Mouse (Mus musculus): ENCODE results near the gene Rac3. TPM values are rescaled to one million over a fixed set of nuclear protein-coding genes. Genes with fewer than 3 reads are reported as not detected.

The Rac3 gene
- polyA plus RNA-seq, 1 experiment = 18.1 TPM

DNA sequence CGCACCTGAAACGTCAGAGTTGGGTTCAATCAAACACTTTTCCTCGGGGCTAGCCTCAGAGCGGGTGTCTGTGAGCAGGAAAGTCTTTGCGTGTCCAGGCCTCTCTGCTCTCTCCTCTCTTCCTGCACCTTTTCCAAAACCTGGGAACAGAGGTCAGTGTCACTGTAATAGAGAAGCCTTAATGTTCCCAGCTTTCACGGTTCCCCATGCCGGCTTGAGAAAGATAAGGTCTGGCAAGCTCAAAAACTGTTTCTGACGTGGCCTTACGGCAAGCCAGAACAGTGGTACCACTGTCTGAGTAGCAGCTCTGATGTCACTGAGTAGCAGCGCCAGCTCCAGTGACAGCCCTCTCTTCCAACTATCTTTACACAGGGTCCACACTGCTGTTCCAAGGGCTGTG is 6.7 kb upstream of the Rac3 start:
- H3K4me1 ChIP-seq (ENCODE audit: control insufficient read depth, insufficient read depth, low read length) = peaks cover 5% of the 10 kb centered on the region
- H3K27ac ChIP-seq (ENCODE audit: insufficient read depth, low read depth, low read length) = no peak overlapping the region
- no peak for TF ChIP-seq CTCF (IDR thresholded peaks at IDR 0.05; ENCODE audit: low read depth, low read length)
- no peak for TF ChIP-seq POLR2A (IDR thresholded peaks at IDR 0.05; ENCODE audit: borderline replicate concordance, low read depth, low read length)
- peak overlapping the region; percentile 70 for H3K4me3 ChIP-seq (ENCODE audit: insufficient read depth, low read length)

DNA sequence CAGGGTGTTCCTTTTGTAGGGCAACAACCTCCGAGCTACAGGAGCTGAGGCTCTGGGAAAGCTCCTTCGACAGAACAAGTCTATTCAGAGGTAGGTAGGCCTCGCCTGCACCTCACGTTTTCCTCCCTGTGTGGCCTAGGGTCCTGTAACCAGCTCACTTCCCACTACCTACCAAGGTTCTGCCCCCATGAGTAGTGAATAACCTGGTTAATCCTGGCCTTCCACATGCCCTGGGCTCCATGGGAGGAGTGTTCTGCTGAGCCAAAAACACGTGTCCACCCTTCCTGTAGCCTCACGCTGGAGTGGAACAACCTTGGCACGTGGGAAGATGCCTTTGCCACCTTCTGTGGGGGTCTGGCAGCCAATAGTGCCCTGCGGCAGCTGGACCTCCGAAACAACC is 6.1 kb upstream of the Rac3 start:
- Histone ChIP-seq H3K4me1 (ENCODE audit: control insufficient read depth, insufficient read depth, low read length) (peaks cover 5% of the 10 kb centered on the region), H3K4me3 (ENCODE audit: insufficient read depth, low read length) (no peak overlapping the region), H3K27ac (ENCODE audit: insufficient read depth, low read depth, low read length) (no peak overlapping the region)
- TF ChIP-seq POLR2A (IDR thresholded peaks at IDR 0.05; ENCODE audit: borderline replicate concordance, low read depth, low read length) = no peak
- no peak for TF ChIP-seq CTCF (IDR thresholded peaks at IDR 0.05; ENCODE audit: low read depth, low read length)

DNA sequence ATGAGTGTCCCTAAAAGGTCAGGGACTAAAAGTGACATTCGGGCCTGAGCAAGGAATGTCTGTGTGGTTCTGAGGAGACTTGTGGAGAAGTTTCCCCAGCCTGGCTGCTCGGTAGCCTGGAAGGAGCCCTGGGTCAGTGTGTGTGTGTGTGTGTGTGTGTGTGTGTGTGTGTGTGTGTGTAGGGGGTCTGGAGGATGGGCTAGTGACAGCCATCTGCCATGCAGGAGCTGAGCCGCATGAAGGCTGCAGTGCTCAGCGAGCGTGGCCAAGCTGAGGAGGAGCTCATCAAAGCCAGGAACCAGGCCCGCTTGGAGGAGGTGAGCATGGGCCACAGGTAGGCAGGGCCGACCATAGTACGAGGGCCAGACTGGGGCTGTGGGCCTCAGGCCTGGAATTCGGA is 2.0 kb upstream of the Rac3 start:
- H3K4me1 ChIP-seq (ENCODE audit: control insufficient read depth, insufficient read depth, low read length) = peaks cover 8% of the 10 kb centered on the region
- no peak for TF ChIP-seq POLR2A (IDR thresholded peaks at IDR 0.05; ENCODE audit: borderline replicate concordance, low read depth, low read length)
- no peak overlapping the region for H3K27ac ChIP-seq (ENCODE audit: insufficient read depth, low read depth, low read length)
- H3K4me3 ChIP-seq (ENCODE audit: insufficient read depth, low read length) = no peak overlapping the region

DNA sequence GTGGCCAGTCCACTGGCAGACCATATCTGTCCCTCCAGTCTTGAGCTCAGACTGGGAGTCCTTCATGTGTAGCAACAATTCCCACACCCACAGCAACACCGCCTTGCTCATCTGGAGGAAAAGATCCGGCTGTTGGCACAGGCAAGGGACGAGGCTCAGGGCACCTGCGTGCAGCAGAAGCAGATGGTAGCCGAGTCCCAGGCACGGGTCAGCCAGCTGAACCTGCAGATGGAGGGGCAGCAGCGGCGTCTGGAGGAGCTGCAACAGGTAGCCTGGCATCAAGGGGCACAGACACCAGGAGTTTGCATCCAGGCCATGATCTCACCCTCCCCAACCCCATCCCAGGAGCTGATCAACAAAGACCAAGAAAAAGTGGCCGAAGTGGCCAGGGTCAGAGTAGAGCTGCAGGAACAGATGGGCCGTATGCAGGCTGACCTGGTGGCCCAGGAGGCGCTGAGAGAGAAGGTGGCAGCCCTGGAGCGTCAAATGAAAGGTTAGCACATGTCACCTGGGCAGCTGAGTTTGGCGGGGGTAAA is 1.4 kb upstream of the Rac3 start:
- Histone ChIP-seq H3K27ac (ENCODE audit: insufficient read depth, low read depth, low read length) (no peak overlapping the region), H3K4me3 (ENCODE audit: insufficient read depth, low read length) (no peak overlapping the region), H3K4me1 (ENCODE audit: control insufficient read depth, insufficient read depth, low read length) (peaks cover 3% of the 10 kb centered on the region; the same call in 1 of the 2 replicates)
- no peak for TF ChIP-seq CTCF (IDR thresholded peaks at IDR 0.05; ENCODE audit: low read depth, low read length)
- TF ChIP-seq POLR2A (IDR thresholded peaks at IDR 0.05; ENCODE audit: borderline replicate concordance, low read depth, low read length) = no peak

DNA sequence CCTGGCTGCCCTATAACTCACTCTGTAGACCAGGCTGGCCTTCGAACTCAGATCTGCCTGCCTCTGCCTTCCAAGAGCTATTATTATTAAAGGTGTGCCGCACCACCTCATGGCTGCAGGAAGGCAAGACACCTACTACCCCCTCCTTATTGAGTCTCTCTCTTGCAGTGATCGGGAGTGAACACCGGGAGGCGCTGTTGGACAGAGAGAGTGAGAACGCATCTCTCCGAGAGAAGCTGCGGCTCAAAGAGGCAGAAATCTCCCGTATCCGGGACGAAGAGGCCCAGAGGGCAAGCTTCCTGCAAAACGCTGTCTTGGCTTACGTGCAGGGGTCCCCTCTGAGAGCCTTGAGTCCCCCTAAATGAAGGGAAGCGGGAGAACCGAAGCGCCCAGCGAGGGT is 820 bp upstream of the Rac3 start:
- Histone ChIP-seq H3K4me3 (ENCODE audit: insufficient read depth, low read length) (peak overlapping the region; percentile 59), H3K4me1 (ENCODE audit: control insufficient read depth, insufficient read depth, low read length) (0 out of 2 replicates have a peak, but pooled peaks cover 3% of the 10 kb centered on the region), H3K27ac (ENCODE audit: insufficient read depth, low read depth, low read length) (no peak overlapping the region)
- peak; percentile 82 for TF ChIP-seq CTCF (IDR thresholded peaks at IDR 0.05; ENCODE audit: low read depth, low read length)
- TF ChIP-seq POLR2A (IDR thresholded peaks at IDR 0.05; ENCODE audit: borderline replicate concordance, low read depth, low read length) = no peak

DNA sequence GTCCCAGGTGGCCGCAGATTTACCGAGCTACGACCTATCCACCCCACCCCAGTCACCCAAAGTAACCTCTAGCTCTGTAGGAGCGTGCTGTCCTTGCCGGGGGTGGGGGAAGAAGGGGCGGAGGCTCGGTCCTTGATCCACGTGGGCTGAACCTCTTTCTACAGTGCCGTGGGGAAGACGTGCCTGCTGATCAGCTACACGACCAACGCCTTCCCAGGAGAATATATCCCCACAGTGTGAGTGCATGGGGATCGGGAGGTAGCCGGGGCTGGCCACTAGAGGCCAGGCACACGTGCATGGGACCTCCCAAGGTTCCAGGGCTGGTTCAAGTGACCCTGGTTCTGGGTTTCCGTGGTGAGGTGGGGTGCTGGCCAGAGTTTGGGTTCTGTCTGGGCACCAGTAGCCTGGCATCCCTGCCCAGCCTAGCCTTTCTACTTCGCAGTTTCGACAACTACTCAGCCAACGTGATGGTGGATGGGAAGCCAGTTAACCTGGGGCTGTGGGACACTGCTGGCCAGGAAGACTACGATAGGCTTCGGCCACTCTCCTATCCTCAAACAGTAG is 879 bp downstream of the Rac3 start:
- Histone ChIP-seq H3K4me3 (ENCODE audit: insufficient read depth, low read length) (peak overlapping the region; percentile 59), H3K27ac (ENCODE audit: insufficient read depth, low read depth, low read length) (no peak overlapping the region), H3K4me1 (ENCODE audit: control insufficient read depth, insufficient read depth, low read length) (peaks cover 9% of the 10 kb centered on the region)
- TF ChIP-seq POLR2A (IDR thresholded peaks at IDR 0.05; ENCODE audit: borderline replicate concordance, low read depth, low read length) (no peak), CTCF (IDR thresholded peaks at IDR 0.05; ENCODE audit: low read depth, low read length) (no peak)

DNA sequence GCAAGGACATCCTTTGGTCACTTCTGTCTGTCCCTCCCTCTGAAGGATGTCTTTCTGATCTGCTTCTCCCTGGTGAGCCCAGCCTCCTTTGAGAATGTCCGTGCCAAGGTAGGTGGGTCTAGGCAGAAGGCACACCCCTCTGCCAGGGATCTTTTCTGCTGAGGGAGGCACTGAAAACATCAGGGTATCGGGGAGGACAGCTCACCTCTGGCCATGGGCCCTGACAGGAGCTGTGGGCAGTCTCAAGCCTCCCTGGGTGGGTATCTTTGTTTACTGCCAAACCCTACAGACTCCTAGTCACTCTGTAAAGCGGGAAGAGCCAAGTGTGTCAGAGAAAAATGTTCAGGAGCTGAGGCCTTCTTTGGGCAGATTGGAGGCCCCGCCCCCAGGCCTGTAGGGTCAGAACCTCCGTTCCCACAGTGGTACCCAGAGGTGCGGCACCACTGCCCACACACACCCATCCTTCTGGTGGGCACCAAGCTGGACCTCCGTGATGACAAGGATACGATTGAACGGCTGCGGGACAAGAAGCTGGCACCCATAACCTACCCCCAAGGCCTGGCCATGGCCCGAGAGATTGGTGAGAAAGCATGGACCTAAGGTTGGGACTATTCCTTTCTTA is 1.6 kb downstream of the Rac3 start:
- Histone ChIP-seq H3K27ac (ENCODE audit: insufficient read depth, low read depth, low read length) (no peak overlapping the region), H3K4me3 (ENCODE audit: insufficient read depth, low read length) (no peak overlapping the region), H3K4me1 (ENCODE audit: control insufficient read depth, insufficient read depth, low read length) (peaks cover 12% of the 10 kb centered on the region)
- TF ChIP-seq CTCF (IDR thresholded peaks at IDR 0.05; ENCODE audit: low read depth, low read length) (no peak), POLR2A (IDR thresholded peaks at IDR 0.05; ENCODE audit: borderline replicate concordance, low read depth, low read length) (no peak)

DNA sequence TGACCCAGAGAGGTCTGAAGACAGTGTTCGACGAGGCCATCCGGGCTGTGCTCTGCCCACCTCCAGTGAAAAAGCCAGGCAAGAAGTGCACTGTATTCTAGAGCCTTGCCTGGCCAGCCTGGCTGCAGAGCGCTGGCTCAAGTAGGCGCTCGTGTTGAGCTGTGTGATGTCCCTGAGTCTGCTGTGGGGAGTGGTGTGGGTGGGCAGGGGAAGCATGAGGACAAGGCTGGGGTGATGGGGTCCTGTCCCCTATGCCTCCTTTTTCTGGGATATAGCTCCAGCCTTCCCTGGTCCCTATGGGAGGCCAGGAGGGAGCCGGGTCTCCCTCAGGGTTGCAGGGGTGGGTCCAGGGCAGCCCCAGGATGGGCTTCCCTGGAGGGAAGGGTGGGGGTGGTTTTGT is 2.2 kb downstream of the Rac3 start:
- TF ChIP-seq CTCF (IDR thresholded peaks at IDR 0.05; ENCODE audit: low read depth, low read length) (no peak), POLR2A (IDR thresholded peaks at IDR 0.05; ENCODE audit: borderline replicate concordance, low read depth, low read length) (no peak)
- Histone ChIP-seq H3K27ac (ENCODE audit: insufficient read depth, low read depth, low read length) (no peak overlapping the region), H3K4me3 (ENCODE audit: insufficient read depth, low read length) (no peak overlapping the region), H3K4me1 (ENCODE audit: control insufficient read depth, insufficient read depth, low read length) (peaks cover 12% of the 10 kb centered on the region)

DNA sequence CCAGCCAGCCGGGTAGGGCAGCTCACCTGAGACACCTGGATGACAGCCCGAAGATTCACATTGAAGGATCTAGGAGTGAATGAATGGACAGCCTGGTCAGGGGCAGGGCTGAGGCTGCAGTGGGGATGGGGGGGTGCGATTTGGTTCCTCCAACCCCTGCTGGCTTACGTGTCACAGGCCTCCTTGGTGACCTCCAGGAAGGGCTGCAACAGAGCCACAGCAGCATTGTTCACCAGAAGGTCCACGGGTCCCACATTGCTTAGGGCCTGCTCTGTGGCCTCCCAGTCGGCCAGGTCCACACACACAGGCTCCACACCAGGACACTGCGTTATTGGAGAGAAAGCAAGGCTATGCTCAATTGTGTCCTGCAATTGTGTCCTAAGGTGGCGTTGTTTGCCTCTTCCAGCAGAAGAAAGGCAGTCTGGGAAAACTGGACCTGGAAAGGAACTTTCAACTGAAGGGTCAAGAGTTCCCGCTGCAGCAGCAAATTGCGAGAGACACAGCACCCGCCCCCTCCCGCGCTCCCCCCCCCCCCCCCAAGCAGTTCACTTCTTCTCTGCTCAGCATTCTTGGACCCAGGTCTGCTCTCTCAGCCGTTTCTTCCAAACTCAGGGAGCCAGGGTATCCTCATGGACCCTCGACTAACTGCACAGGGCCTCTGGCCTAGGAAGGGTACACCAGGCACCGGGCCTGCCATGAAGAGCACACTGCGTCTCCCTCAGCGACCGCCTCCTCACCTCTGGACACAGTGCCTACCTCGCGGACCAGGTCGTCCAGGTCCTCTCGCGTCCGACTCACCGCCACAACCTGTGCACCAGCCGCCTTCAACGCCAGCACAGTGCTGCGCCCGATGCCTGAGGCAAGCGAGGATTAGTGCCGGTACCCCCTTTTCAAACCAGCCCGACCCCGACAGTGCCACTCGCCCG is 5.2 kb downstream of the Rac3 start:
- Histone ChIP-seq H3K4me3 (ENCODE audit: insufficient read depth, low read length) (peak overlapping the region; percentile 94), H3K4me1 (ENCODE audit: control insufficient read depth, insufficient read depth, low read length) (peaks cover 34% of the 10 kb centered on the region), H3K27ac (ENCODE audit: insufficient read depth, low read depth, low read length) (peak overlapping the region; percentile 45)
- TF ChIP-seq POLR2A (IDR thresholded peaks at IDR 0.05; ENCODE audit: borderline replicate concordance, low read depth, low read length) (no peak), CTCF (IDR thresholded peaks at IDR 0.05; ENCODE audit: low read depth, low read length) (no peak)

DNA sequence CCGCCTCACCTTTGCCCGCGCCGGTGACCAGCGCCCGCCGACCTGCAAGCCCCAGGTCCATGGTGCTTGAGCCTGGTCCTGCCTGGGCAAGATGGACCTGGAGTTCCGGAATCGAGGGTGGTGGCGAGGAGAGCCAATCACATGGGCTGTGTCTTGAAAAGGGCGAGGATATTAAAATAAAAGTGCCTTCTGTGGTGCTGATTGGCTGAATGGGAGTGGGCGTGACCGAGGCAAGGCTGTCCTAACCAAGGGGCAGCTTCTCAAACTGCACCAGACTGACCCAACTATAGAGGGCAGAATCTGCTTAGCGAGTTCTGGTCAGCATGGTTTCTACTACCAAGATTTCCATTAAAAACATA is 5.9 kb downstream of the Rac3 start, which contains the start of gene Dcxr:
TSS of gene Dcxr (minus strand) at position 113 of the 359 bp plus-strand sequence.
- Histone ChIP-seq H3K27ac (ENCODE audit: insufficient read depth, low read depth, low read length) (peak within 1 kb of the TSS; percentile 45), H3K4me3 (ENCODE audit: insufficient read depth, low read length) (peak within 1 kb of the TSS; percentile 94), H3K4me1 (ENCODE audit: control insufficient read depth, insufficient read depth, low read length) (peaks cover 39% of the 10 kb centered on the region)
- no peak for TF ChIP-seq CTCF (IDR thresholded peaks at IDR 0.05; ENCODE audit: low read depth, low read length)
